In genomic region chr2:93013415-93014092, GRCm38 (mm10) we compare ENCODE assay signal across 8 mouse cellular contexts. TPM values are rescaled to one million over a fixed set of nuclear protein-coding genes. Genes with fewer than 3 reads are reported as not detected.
DNase-seq lines count a peak whose midpoint lies in the region; ATAC-seq lines count a peak whose summit lies in the region.

No protein-coding gene starts in this region.

- peak overlapping the region; percentile 68 for H3K4me3 ChIP-seq in heart, embryonic 13.5 days
- peak overlapping the region; percentile 61 for H3K4me3 ChIP-seq in embryonic facial prominence, embryonic 12.5 days
- peak overlapping the region; percentile 59 for H3K4me3 ChIP-seq in kidney, embryonic 15.5 days (replicated peaks)
- H3K4me3 ChIP-seq in midbrain, embryonic 13.5 days (replicated peaks) = no peak overlapping the region

- H3K27me3 ChIP-seq in heart, embryonic 13.5 days (replicated peaks) = no peaks in the 10 kb centered on the region
- no peaks in the 10 kb centered on the region for H3K27me3 ChIP-seq in embryonic facial prominence, embryonic 12.5 days
- no peaks in the 10 kb centered on the region for H3K27me3 ChIP-seq in kidney, embryonic 15.5 days
- H3K27me3 ChIP-seq in midbrain, embryonic 13.5 days = no peaks in the 10 kb centered on the region

- 61% methylated on average over 8 of the region's 8 CpGs for WGBS in heart, embryonic 13.5 days
- 58% methylated on average over 8 of the region's 8 CpGs for WGBS in embryonic facial prominence, embryonic 12.5 days
- WGBS in kidney, embryonic 15.5 days = 35% methylated on average over 8 of the region's 8 CpGs
- WGBS in midbrain, embryonic 13.5 days = 56% methylated on average over 8 of the region's 8 CpGs

- H3K4me1 ChIP-seq in heart, embryonic 13.5 days = peaks cover 42% of the 10 kb centered on the region
- peaks cover 20% of the 10 kb centered on the region for H3K4me1 ChIP-seq in embryonic facial prominence, embryonic 12.5 days
- H3K4me1 ChIP-seq in kidney, embryonic 15.5 days = peaks cover 45% of the 10 kb centered on the region
- peaks cover 21% of the 10 kb centered on the region for H3K4me1 ChIP-seq in midbrain, embryonic 13.5 days (replicated peaks)

- peak overlapping the region; percentile 93 for H3K27ac ChIP-seq in heart, embryonic 13.5 days (replicated peaks)
- peak overlapping the region; percentile 91 for H3K27ac ChIP-seq in embryonic facial prominence, embryonic 12.5 days
- H3K27ac ChIP-seq in kidney, embryonic 15.5 days = peak overlapping the region; percentile 98
- peak overlapping the region; percentile 56; the same call in 1 of the 2 replicates for H3K27ac ChIP-seq in midbrain, embryonic 13.5 days

- no peak for ATAC-seq in heart, embryonic 13.5 days (ENCODE audit: extremely low read depth, insufficient number of reproducible peaks, low FRiP score, low TSS enrichment)
- peak; percentile 3; the same call in 1 of the 2 replicates for ATAC-seq in embryonic facial prominence, embryonic 12.5 days (ENCODE audit: insufficient number of reproducible peaks, insufficient read depth, low FRiP score, low TSS enrichment)
- ATAC-seq in kidney, embryonic 15.5 days (replicated peaks; ENCODE audit: low FRiP score) = peak; percentile 40
- peak; percentile 31 for ATAC-seq in midbrain, embryonic 13.5 days
- ATAC-seq in activated CD4-positive, CD25-positive, alpha-beta regulatory T cell, adult 4 months = no peak

- no peak for DNase-seq in heart, postnatal 4 days
- no peak for DNase-seq in cerebellum, postnatal 14 days
- DNase-seq in thymus, postnatal 36 days = no peak

- no peaks in the 10 kb centered on the region for H3K9me3 ChIP-seq in heart, embryonic 13.5 days
- H3K9me3 ChIP-seq in embryonic facial prominence, embryonic 12.5 days = no peaks in the 10 kb centered on the region
- no peaks in the 10 kb centered on the region for H3K9me3 ChIP-seq in kidney, embryonic 15.5 days (replicated peaks)
- H3K9me3 ChIP-seq in midbrain, embryonic 13.5 days = no peaks in the 10 kb centered on the region

- H3K4me2 ChIP-seq in heart, embryonic 13.5 days = peak overlapping the region; percentile 95
- H3K4me2 ChIP-seq in embryonic facial prominence, embryonic 12.5 days (replicated peaks) = peak overlapping the region; percentile 92
- H3K4me2 ChIP-seq in kidney, embryonic 15.5 days = peak overlapping the region; percentile 95
- H3K4me2 ChIP-seq in midbrain, embryonic 13.5 days (replicated peaks) = peak overlapping the region; percentile 97

- peak overlapping the region; percentile 90 for H3K9ac ChIP-seq in heart, embryonic 13.5 days
- H3K9ac ChIP-seq in embryonic facial prominence, embryonic 12.5 days = no peak overlapping the region
- peak overlapping the region; percentile 58; the same call in 1 of the 2 replicates for H3K9ac ChIP-seq in kidney, embryonic 15.5 days
- H3K9ac ChIP-seq in midbrain, embryonic 13.5 days (replicated peaks) = no peak overlapping the region

- H3K36me3 ChIP-seq in heart, embryonic 13.5 days = peaks cover 36% of the 10 kb centered on the region
- peaks cover 31% of the 10 kb centered on the region for H3K36me3 ChIP-seq in embryonic facial prominence, embryonic 12.5 days
- H3K36me3 ChIP-seq in kidney, embryonic 15.5 days = peaks cover 27% of the 10 kb centered on the region
- peaks cover 26% of the 10 kb centered on the region for H3K36me3 ChIP-seq in midbrain, embryonic 13.5 days

RNA-seq across cellular contexts. Expression of gene Prdm11, which starts 32.4 kb away (rescaled TPM):
- polyA plus RNA-seq in heart, embryonic 13.5 days (2015; fragmentation: Nextera tagmentation; extraction: Ambion mirVana) = 2.8 and 3.6 TPM in 2 replicates
- 10 to 100 TPM; 24.7 to 25.5 TPM for total RNA-seq in heart, postnatal 4 days (2021)
- polyA plus RNA-seq in embryonic facial prominence, embryonic 12.5 days (2016; fragmentation: Nextera tagmentation; extraction: Ambion mirVana) = 6.2 and 6.9 TPM in 2 replicates
- polyA plus RNA-seq in kidney, embryonic 15.5 days (2015; fragmentation: Nextera tagmentation; extraction: Ambion mirVana) = 5.5 and 7.1 TPM in 2 replicates
- polyA plus RNA-seq in midbrain, embryonic 13.5 days (2015; fragmentation: Nextera tagmentation; extraction: Ambion mirVana) = 1.8 and 1.9 TPM in 2 replicates
- 1 to 10 TPM in 1 of 2 experiments, under 1 TPM in 1; 0.99 to 1.3 TPM for polyA plus RNA-seq in activated CD4-positive, CD25-positive, alpha-beta regulatory T cell, adult 4 months (2017; shearing (Covaris generic))

Comparison
In these comparisons a context has a peak if more than half of its experiments do, and no peak if none do; other contexts are left out.
1. ATAC-seq: peak in embryonic facial prominence, embryonic 12.5 days (single experiment), kidney, embryonic 15.5 days (single experiment) and midbrain, embryonic 13.5 days (single experiment); none in heart, embryonic 13.5 days (single experiment) and activated CD4-positive, CD25-positive, alpha-beta regulatory T cell, adult 4 months (single experiment).
2. H3K9ac ChIP-seq: peak in heart, embryonic 13.5 days (single experiment) and kidney, embryonic 15.5 days (single experiment); none in embryonic facial prominence, embryonic 12.5 days (single experiment) and midbrain, embryonic 13.5 days (single experiment).
3. Peak in every context shown above with its lines, with median percentiles within 50 percentile points of each other: H3K27ac ChIP-seq and H3K4me2 ChIP-seq.